Mouse (Mus musculus) bone marrow macrophage, adult 2 months (primary cell): ENCODE data around the gene Defb23.

Experiments used
- CTCF ChIP-seq: IDR thresholded peaks from 2 replicates; pipeline ENCODE4 v1.5.1; 2012; ENCODE audit warnings: low read depth, mild to moderate bottlenecking, low read length, moderate library complexity
- POLR2A ChIP-seq: IDR thresholded peaks from 2 replicates; pipeline ENCODE4 v1.6.1; 2012; ENCODE audit warnings: mild to moderate bottlenecking, low read depth, low read length, borderline replicate concordance

- TF ChIP-seq CTCF (no peak), POLR2A (no peak)
Measured at GRCm38 (mm10) chr2:152498020-152498419, 33.6 kb upstream of the Defb23 start.
